Mouse (Mus musculus): Measurements from ENCODE around the gene Unc13b.

GRCm38 (mm10) chr4:43060286-43060685 lies 1.5 kb downstream of the Unc13b start:
- no peak for TF ChIP-seq GATA1 (IDR thresholded peaks at IDR 0.05; ENCODE audit: low read length)
- no peak for TF ChIP-seq TAL1 (IDR thresholded peaks at IDR 0.05; ENCODE audit: low read length)
